7 mouse cellular contexts compared by ENCODE assay signal in genomic region chr2:113397340-113398019, GRCm38 (mm10).
DNase-seq lines count a peak whose midpoint lies in the region; ATAC-seq lines count a peak whose summit lies in the region.

No protein-coding gene starts in this region.

- H3K4me2 ChIP-seq in heart, embryonic 12.5 days: peak overlapping the region; percentile 16
- H3K4me2 ChIP-seq in lung, embryonic 16.5 days (ENCODE audit: low read depth, low read length): 0 out of 2 replicates have a peak overlapping the region, but pooled peaks have one; percentile 2

- peak; percentile 79 for DNase-seq in urinary bladder, postnatal 14 days (ENCODE audit: low spot score)
- DNase-seq in urinary bladder, adult 2 months (ENCODE audit: low spot score): no peak
- peak; percentile 69 to 75 for DNase-seq in kidney, postnatal 25 days
- DNase-seq in spleen, postnatal 4 days (ENCODE audit: low spot score in 2 of 2): peak; percentile 29 to 71

- H3K4me3 ChIP-seq in heart, embryonic 12.5 days: no peak overlapping the region
- no peak overlapping the region for H3K4me3 ChIP-seq in lung, embryonic 16.5 days (ENCODE audit: low read length)

- H3K36me3 ChIP-seq in heart, embryonic 12.5 days: no peaks in the 10 kb centered on the region
- no peaks in the 10 kb centered on the region for H3K36me3 ChIP-seq in lung, embryonic 16.5 days (ENCODE audit: control insufficient read depth, insufficient read depth, low read length)

- H3K27ac ChIP-seq in heart, embryonic 12.5 days (ENCODE audit: poor library complexity, severe bottlenecking): peak overlapping the region; percentile 31
- H3K27ac ChIP-seq in lung, embryonic 16.5 days (ENCODE audit: low read length): peak overlapping the region; percentile 61

- H3K9me3 ChIP-seq in heart, embryonic 12.5 days (replicated peaks): no peaks in the 10 kb centered on the region
- H3K9me3 ChIP-seq in lung, embryonic 16.5 days (ENCODE audit: control insufficient read depth, low read length): no peaks in the 10 kb centered on the region

- ATAC-seq in common myeloid progenitor, adult 5-6 weeks (replicated peaks; ENCODE audit: low read depth, poor library complexity, severe bottlenecking): peak; percentile 89
- peak; percentile 73; the same call in 1 of the 2 replicates for ATAC-seq in heart, embryonic 12.5 days (ENCODE audit: insufficient number of reproducible peaks, low FRiP score)
- peak; percentile 60 for ATAC-seq in lung, embryonic 16.5 days (ENCODE audit: low read depth)

- H3K27me3 ChIP-seq in heart, embryonic 12.5 days (replicated peaks): no peaks in the 10 kb centered on the region
- no peaks in the 10 kb centered on the region for H3K27me3 ChIP-seq in lung, embryonic 16.5 days (ENCODE audit: control insufficient read depth, insufficient read depth, low read depth, low read length)

- H3K4me1 ChIP-seq in heart, embryonic 12.5 days (replicated peaks): peaks cover 4% of the 10 kb centered on the region; the same call in 1 of the 2 replicates
- H3K4me1 ChIP-seq in lung, embryonic 16.5 days (replicated peaks; ENCODE audit: control insufficient read depth, insufficient read depth, low read length): peaks cover 9% of the 10 kb centered on the region; the same call in 1 of the 2 replicates

- WGBS in heart, embryonic 12.5 days: 31% methylated on average over 7 of the region's 7 CpGs
- 7% methylated on average over 7 of the region's 7 CpGs for WGBS in lung, embryonic 16.5 days

- no peak overlapping the region for H3K9ac ChIP-seq in heart, embryonic 12.5 days
- H3K9ac ChIP-seq in lung, embryonic 16.5 days (ENCODE audit: low read length): no peak overlapping the region
